Mouse (Mus musculus): Measurements from ENCODE around the gene Lmo1.
"Not testable (repeated sequence)": the region's sequence is repeated elsewhere in the genome, so short reads cannot be mapped to it uniquely, and the experiment has no call there.

Lmo1 gene

DNA sequence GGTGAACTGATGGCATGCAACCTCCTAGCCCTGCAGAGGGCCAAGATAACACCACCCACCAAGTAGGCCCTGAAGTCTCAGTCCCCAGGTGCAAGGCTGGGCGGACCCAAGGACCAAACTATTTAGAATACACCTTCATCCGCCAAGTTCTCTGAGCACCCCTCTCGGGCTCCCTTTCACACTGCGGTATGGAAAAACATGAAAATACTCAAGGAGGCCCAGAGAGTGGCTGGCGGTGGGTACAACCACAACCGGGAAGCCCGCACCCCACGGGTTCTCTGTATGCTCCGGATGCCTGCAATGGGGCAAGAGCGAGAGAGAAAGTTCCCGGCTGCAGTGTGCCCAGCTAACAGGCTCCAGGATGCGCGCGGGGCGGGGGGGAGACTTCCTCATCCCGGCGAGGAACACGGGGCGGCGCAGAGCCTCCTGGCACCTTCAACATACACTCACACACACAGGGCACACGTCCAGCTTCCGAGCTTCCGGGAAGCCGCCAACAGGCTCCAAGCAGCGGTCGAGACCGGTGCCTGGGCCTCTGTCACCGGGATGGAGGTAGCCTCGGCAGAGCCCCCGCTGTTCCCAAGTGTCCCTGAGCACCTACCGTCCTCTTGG, 564 bp downstream of the Lmo1 start:
- DNase-seq, result peak; percentile 86

DNA sequence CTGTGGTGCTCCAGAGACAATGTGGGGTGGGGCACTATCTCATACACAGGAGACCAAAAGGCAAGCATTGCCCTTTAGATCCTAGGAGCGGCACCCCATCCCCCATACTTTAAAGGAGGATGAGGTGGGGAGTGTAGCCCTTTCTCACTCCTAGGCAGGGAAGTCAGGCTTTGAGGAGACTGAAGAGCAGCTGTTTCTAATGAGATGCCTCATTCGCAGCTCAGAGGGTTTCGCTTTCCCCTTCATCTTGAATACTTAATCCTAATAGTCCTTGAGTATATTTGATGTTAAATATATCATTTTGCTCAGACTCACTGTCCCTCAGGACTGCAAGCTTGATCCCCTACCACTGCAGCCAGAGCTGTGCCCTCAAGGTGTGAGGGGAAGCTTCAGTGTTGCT, 3.1 kb downstream of the Lmo1 start:
- DNase-seq, result peak; percentile 19

DNA sequence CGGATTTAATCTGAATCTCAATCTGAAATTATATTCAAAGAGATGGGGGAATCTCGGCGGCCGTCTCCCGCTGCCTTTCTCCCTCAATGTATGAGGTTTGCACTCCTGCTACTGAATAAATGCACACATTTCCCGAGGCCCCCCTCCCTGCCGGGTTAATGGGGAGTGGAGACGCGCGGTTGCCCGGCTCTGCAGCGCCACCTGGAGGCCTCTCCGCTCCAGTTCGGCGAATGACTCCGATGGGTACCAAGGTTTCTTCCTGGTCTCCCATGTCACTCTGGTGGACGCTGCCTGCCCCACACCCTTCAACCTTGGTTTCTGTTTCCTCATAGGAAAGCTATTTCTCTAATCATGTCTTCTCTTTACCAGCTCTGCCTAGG, 4.6 kb downstream of the Lmo1 start:
- peak; percentile 91 for DNase-seq

- DNase-seq, result peak; percentile 82
Observed at GRCm38 (mm10) chr7:109169505-109170440, 5.2 kb downstream of the Lmo1 start.

DNA sequence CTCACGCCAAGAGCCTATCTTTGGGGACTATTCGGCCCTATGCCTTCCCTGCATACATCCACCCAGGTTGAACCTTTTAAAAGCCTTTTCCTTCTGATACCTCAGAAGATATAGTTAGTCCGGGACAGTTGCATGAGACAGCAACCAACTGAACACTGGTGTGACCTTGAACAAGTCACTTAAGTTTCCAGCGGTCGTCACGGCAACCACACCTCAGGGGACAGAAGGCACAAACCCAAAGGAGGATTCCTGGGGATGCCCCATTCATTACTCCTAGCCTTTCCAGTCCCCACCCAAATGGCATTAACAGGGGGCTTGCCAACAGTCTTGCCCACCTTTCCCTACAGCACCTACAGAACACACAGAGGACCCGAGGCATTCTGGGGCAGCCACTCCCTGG, 6.3 kb downstream of the Lmo1 start:
- peak; percentile 36 for DNase-seq

GRCm38 (mm10) chr7:109165931-109166585, 8.9 kb downstream of the Lmo1 start:
- no peak for DNase-seq

GRCm38 (mm10) chr7:109154331-109154730, 20.7 kb downstream of the Lmo1 start:
- DNase-seq, result no peak

DNA sequence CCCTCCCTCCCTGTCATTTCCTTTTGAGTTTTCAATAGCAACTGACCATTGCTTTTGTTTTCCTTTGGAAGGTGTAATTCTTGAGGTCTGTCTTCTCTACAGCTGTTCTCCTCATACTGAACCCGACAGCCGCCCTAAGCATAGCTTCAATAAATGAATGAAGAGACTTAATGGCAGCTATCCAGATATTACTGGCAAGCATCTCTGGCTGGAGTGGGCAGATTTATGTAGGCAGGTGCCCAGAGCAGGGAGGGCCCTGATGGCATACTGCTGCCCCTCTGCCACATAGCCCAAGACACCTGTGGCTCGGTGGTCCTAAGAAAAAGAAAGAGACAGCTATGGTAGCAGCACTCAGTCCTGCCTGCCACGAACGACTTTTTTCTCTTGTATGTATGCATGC, 21.5 kb downstream of the Lmo1 start:
- DNase-seq, result no peak

GRCm38 (mm10) chr7:109151088-109151487, 23.9 kb downstream of the Lmo1 start:
- peak; percentile 25 for DNase-seq

DNA sequence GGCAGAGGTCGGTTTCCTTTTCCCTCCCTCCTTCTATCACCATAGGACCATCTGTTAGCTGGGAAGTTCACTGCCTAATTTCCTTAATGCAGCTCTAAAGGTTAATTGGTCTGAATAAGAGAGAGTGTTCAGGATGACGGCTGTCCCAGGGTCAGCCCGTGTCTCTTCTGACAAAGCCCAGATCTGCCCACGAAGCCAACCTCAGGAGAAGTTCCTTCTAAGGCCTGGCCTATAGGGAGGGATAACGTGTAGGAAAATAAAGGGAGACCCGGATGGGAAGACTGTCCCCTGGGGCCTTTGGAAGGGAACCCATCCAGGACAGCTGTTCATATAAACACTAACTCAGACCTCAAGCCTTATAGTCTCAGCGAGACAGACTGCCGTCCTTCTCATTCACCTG, 29.8 kb downstream of the Lmo1 start:
- DNase-seq, result no peak

- no peak for DNase-seq
Observed at GRCm38 (mm10) chr7:109144705-109145104, 30.3 kb downstream of the Lmo1 start.

DNA sequence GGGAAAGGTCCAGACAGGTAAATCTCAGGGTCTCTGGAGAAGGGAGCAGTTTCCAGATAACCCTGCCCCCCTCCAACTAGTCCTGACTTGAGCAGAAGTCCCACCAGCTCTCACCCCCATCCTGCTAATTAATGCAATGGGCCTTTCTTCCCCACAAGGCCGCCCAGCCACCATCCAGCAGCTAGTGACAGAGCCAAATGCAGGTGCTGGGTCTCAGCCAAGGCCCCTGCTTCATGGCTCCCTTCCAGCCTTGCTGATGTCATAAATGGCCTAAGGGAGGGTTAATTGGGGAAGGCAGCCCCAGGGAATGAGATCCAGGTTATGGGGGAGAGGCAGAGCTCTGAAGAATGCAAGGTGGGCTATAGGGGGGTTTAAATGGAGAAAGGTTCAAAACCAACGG, 32.4 kb downstream of the Lmo1 start:
- no peak for DNase-seq

- DNase-seq, result no peak
Observed at GRCm38 (mm10) chr7:109141753-109142152, 33.3 kb downstream of the Lmo1 start.

GRCm38 (mm10) chr7:109141054-109141453, 34.0 kb downstream of the Lmo1 start:
- no peak for DNase-seq

DNA sequence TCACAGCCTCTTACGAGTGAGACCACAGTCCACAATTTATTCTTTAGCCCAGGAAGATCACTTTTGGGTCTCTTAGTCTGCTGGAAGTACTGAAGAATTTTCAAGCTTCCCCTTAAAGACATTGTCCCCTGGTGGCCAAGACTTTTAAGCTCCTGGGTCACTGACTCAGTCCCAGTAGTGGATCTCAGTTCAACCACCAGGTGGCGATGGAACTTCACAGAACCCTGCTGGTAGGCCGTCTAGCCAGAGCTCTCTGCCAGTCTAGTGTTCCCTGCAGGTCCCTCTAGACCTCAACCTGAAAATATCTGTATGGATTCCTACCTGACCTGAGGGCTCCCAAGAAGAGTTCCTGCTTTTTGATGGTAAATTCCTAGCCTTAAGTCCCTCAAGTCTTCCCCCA, 35.6 kb downstream of the Lmo1 start:
- DNase-seq, result peak; percentile 87

GRCm38 (mm10) chr7:109137441-109137840, 37.6 kb downstream of the Lmo1 start:
- DNase-seq, result peak; percentile 74

DNA sequence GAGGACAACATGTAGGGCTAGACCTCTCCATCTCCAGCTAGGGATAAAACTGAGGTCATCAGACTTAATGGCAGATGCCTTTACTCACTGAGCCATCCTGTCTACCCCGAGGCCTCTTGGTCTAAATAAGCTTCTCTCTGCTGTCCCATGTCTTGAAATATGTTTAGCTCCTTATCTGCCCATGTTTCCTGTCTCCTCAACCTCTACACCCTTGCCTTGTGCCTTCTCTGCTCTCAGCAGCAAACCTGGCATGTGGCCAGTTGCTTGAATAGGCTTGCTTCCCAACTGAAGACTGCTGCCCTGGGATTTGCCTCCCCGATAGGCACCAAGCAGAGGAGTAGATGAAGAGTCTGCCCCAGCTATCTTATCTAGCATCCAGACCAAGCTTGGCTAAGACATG, 43.4 kb downstream of the Lmo1 start:
- DNase-seq, result no peak

DNA sequence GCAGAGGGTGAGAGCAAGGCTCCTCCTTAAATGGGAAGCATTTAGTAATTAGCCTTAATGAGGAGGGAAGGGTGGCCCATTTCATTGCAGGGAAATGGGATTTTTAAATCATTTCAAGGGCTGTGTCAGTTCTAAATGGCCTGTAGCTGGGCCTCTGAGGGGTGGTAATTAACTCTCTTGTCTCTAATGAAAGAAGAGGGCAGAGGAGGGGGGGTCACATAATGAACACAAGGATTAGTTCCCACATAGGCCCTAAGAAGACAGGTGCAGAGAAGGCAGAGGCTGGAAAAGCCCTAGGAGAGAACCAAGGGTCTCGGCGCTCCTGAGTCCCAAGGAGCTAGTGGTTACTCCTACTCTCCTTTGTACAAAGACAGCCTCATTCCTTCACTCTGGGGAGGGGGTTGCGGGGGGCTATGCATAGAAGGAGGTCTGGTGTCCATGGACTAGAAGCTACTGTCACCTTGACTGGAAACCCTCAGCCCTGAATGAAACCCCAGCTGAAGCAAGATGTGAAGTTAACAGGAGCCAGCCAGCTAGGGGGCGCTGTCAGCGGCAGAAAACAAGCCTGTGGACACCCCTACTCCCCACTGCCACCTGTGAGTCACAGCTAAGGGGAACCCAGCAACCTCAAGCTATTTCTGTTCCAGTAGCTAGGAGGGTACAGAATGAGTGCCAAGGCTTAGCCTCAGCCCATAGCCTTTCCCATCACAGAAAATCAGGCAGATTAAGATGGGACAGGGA, 44.9 kb downstream of the Lmo1 start:
- no peak for DNase-seq

GRCm38 (mm10) chr7:109129442-109129841, 45.6 kb downstream of the Lmo1 start:
- DNase-seq, result no peak

GRCm38 (mm10) chr7:109115929-109116328, 59.1 kb downstream of the Lmo1 start:
- no peak for DNase-seq

GRCm38 (mm10) chr7:109115488-109115887, 59.5 kb downstream of the Lmo1 start:
- DNase-seq, result not testable (repeated sequence)

DNA sequence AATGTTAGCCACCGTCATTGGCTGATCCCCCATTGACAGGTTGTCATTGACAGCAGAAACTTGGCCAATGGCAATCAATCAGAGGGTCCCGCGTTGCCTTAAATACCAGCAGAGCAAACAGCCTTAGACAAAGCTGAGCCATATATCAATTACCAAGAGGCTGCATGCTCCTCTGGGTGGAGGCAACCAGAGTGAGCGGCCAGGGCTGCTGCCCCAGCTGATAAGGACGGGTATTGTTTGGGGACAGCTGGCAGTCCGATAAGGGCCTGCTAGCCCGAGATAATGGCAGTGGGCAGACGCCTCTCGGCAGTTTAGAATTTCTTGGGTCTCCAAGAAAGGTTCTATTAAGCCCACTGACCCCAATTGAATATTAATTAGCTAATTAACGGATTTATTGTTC, 60.1 kb downstream of the Lmo1 start:
- no peak for DNase-seq

DNA sequence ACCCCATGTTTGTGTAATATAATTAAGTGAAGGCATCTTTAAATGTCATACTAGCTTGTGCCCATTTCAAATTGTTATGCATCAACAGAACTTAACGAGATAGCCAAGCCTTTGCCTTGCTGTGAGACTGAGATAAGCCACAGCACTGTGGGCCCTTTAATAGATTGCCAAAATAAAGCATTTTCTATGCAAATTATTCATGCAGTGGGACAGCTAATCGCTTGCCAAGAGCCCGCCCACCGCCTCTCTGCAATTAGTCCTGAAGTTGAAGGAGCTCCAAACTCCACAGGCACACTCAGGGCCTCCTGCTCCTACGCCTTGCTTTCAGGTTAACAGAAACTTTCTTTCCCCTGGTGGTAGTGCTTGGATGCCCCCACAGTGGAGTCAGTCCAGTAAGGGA, 64.0 kb downstream of the Lmo1 start:
- DNase-seq, result no peak
